Mouse (Mus musculus) neural tube, embryonic 15.5 days (tissue): ENCODE results near the gene Plxnc1. TPM values are rescaled to one million over a fixed set of nuclear protein-coding genes. Genes with fewer than 3 reads are reported as not detected.

Experiments used
- ATAC-seq: fragments of 200-750 bp; cut with Nextera tagmentation; 2 replicates; pipeline ENCODE4 v1.8.0; 2017; ENCODE audit warnings: mild to moderate bottlenecking, moderate TSS enrichment, moderate library complexity; ENCODE audit not compliant: low FRiP score
- H3K27ac ChIP-seq: fragments of 300-500 bp; sonication (generic); replicated peaks from 2 replicates; pipeline ENCODE4 v1.5.1; 2015; ENCODE audit warnings: mild to moderate bottlenecking, inconsistent platforms
- H3K27me3 ChIP-seq: fragments of 300-500 bp; sonication (generic); replicated peaks from 2 replicates; pipeline ENCODE4 v1.6.1; 2015; ENCODE audit warnings: inconsistent platforms
- H3K36me3 ChIP-seq: fragments of 300-500 bp; sonication (generic); 2 replicates; pipeline ENCODE4 v1.6.1; 2015; ENCODE audit warnings: inconsistent platforms
- H3K4me1 ChIP-seq: fragments of 300-500 bp; sonication (generic); 2 replicates; pipeline ENCODE4 v1.6.1; 2015; ENCODE audit warnings: inconsistent platforms
- H3K4me2 ChIP-seq: fragments of 300-500 bp; sonication (generic); 2 replicates; pipeline ENCODE4 v1.6.1; 2015; ENCODE audit warnings: inconsistent platforms, mild to moderate bottlenecking, moderate library complexity
- H3K4me3 ChIP-seq: fragments of 300-500 bp; sonication (generic); replicated peaks from 2 replicates; pipeline ENCODE4 v1.5.1; 2015; ENCODE audit warnings: mild to moderate bottlenecking, inconsistent platforms
- H3K9ac ChIP-seq: fragments of 300-500 bp; sonication (generic); replicated peaks from 2 replicates; pipeline ENCODE4 v1.6.1; 2015; ENCODE audit warnings: mild to moderate bottlenecking, inconsistent platforms
- H3K9me3 ChIP-seq: fragments of 300-500 bp; sonication (generic); replicated peaks from 2 replicates; pipeline ENCODE4 v1.6.1; 2016; ENCODE audit warnings: inconsistent platforms
- WGBS: fragments of 180-500 bp; shearing (Covaris S2); methylation state at CpG from one replicate; pipeline ENCODE4 v1.1.7; 2015; ENCODE audit warnings: mixed read lengths; 5-methylcytosine and 5-hydroxymethylcytosine counted together
- polyA plus RNA-seq: library from polyadenylated mRNA; unstranded; fragments of >200 nt; fragmentation: Nextera tagmentation; extraction: Ambion mirVana; gene quantifications from 2 replicates; pipeline ENCODE4 v1.2.1, GENCODE M21; 2015

Gene Plxnc1
- polyA plus RNA-seq, 1 experiment from 2014 or later: 9.8 TPM

GRCm38 (mm10) chr10:94974345-94975098 lies 29.9 kb upstream of the Plxnc1 start:
- 66% methylated on average over 9 of the region's 9 CpGs for WGBS
- H3K4me2 ChIP-seq: no peak overlapping the region
- peaks cover 5% of the 10 kb centered on the region for H3K4me1 ChIP-seq
- no peaks in the 10 kb centered on the region for H3K27me3 ChIP-seq
- H3K36me3 ChIP-seq: no peaks in the 10 kb centered on the region
- H3K27ac ChIP-seq: no peak overlapping the region
- no peak overlapping the region for H3K9ac ChIP-seq
- no peak overlapping the region for H3K4me3 ChIP-seq
- ATAC-seq: no peak
- H3K9me3 ChIP-seq: no peaks in the 10 kb centered on the region

- Histone ChIP-seq H3K27me3 (no peaks in the 10 kb centered on the region), H3K4me1 (no peaks in the 10 kb centered on the region), H3K36me3 (no peaks in the 10 kb centered on the region), H3K9ac (no peak overlapping the region), H3K27ac (no peak overlapping the region), H3K9me3 (no peaks in the 10 kb centered on the region), H3K4me3 (no peak overlapping the region), H3K4me2 (no peak overlapping the region)
- no peak for ATAC-seq
- 77% methylated on average over 3 of the region's 3 CpGs for WGBS
Measured at GRCm38 (mm10) chr10:94971625-94972161, 27.1 kb upstream of the Plxnc1 start.

GRCm38 (mm10) chr10:94970221-94970620 lies 25.6 kb upstream of the Plxnc1 start:
- no peak overlapping the region for H3K9ac ChIP-seq
- H3K4me2 ChIP-seq: no peak overlapping the region
- H3K36me3 ChIP-seq: no peaks in the 10 kb centered on the region
- WGBS: 81% methylated on average over 6 of the region's 6 CpGs
- no peaks in the 10 kb centered on the region for H3K4me1 ChIP-seq
- no peak overlapping the region for H3K4me3 ChIP-seq
- no peaks in the 10 kb centered on the region for H3K9me3 ChIP-seq
- ATAC-seq: no peak
- H3K27me3 ChIP-seq: no peaks in the 10 kb centered on the region
- no peak overlapping the region for H3K27ac ChIP-seq

- 93% methylated on average over 7 of the region's 7 CpGs for WGBS
- no peak for ATAC-seq
- no peak overlapping the region for H3K27ac ChIP-seq
- no peak overlapping the region for H3K9ac ChIP-seq
- no peaks in the 10 kb centered on the region for H3K4me1 ChIP-seq
- no peak overlapping the region for H3K4me3 ChIP-seq
- H3K4me2 ChIP-seq: no peak overlapping the region
- H3K27me3 ChIP-seq: no peaks in the 10 kb centered on the region
- H3K9me3 ChIP-seq: no peaks in the 10 kb centered on the region
- H3K36me3 ChIP-seq: no peaks in the 10 kb centered on the region
Measured at GRCm38 (mm10) chr10:94967468-94967867, 22.8 kb upstream of the Plxnc1 start.

GRCm38 (mm10) chr10:94966789-94967188 lies 22.2 kb upstream of the Plxnc1 start:
- no peak overlapping the region for H3K27ac ChIP-seq
- no peak overlapping the region for H3K4me2 ChIP-seq
- H3K36me3 ChIP-seq: no peaks in the 10 kb centered on the region
- no peak overlapping the region for H3K4me3 ChIP-seq
- H3K4me1 ChIP-seq: no peaks in the 10 kb centered on the region
- no peaks in the 10 kb centered on the region for H3K9me3 ChIP-seq
- 93% methylated on average over 7 of the region's 7 CpGs for WGBS
- no peaks in the 10 kb centered on the region for H3K27me3 ChIP-seq
- ATAC-seq: no peak
- H3K9ac ChIP-seq: no peak overlapping the region

- Histone ChIP-seq H3K27ac (no peak overlapping the region), H3K9me3 (no peaks in the 10 kb centered on the region), H3K4me1 (no peaks in the 10 kb centered on the region), H3K9ac (no peak overlapping the region), H3K4me3 (no peak overlapping the region), H3K27me3 (no peaks in the 10 kb centered on the region), H3K4me2 (no peak overlapping the region), H3K36me3 (no peaks in the 10 kb centered on the region)
- 96% methylated on average over 3 of the region's 3 CpGs for WGBS
- no peak for ATAC-seq
Measured at GRCm38 (mm10) chr10:94965093-94965492, 20.5 kb upstream of the Plxnc1 start.

- Histone ChIP-seq H3K4me1 (no peaks in the 10 kb centered on the region), H3K27ac (no peak overlapping the region), H3K9ac (no peak overlapping the region), H3K27me3 (no peaks in the 10 kb centered on the region), H3K4me3 (no peak overlapping the region), H3K9me3 (no peaks in the 10 kb centered on the region), H3K4me2 (no peak overlapping the region), H3K36me3 (no peaks in the 10 kb centered on the region)
- no peak for ATAC-seq
- WGBS: 77% methylated on average over 10 of the region's 10 CpGs
Measured at GRCm38 (mm10) chr10:94962005-94962404, 17.4 kb upstream of the Plxnc1 start.

- Histone ChIP-seq H3K36me3 (no peaks in the 10 kb centered on the region), H3K27ac (no peak overlapping the region), H3K9ac (no peak overlapping the region), H3K4me1 (no peaks in the 10 kb centered on the region), H3K27me3 (no peaks in the 10 kb centered on the region), H3K9me3 (no peaks in the 10 kb centered on the region), H3K4me2 (no peak overlapping the region), H3K4me3 (no peak overlapping the region)
- no peak for ATAC-seq
- 78% methylated on average over 11 of the region's 11 CpGs for WGBS
Measured at GRCm38 (mm10) chr10:94961283-94961682, 16.6 kb upstream of the Plxnc1 start.

- Histone ChIP-seq H3K36me3 (no peaks in the 10 kb centered on the region), H3K9ac (no peak overlapping the region), H3K4me1 (no peaks in the 10 kb centered on the region), H3K4me2 (no peak overlapping the region), H3K27me3 (no peaks in the 10 kb centered on the region), H3K27ac (no peak overlapping the region), H3K4me3 (no peak overlapping the region), H3K9me3 (no peaks in the 10 kb centered on the region)
- 10% methylated on average over 7 of the region's 7 CpGs for WGBS
- ATAC-seq: no peak
Measured at GRCm38 (mm10) chr10:94958311-94958710, 13.7 kb upstream of the Plxnc1 start.

- no peak overlapping the region for H3K27ac ChIP-seq
- no peaks in the 10 kb centered on the region for H3K9me3 ChIP-seq
- ATAC-seq: no peak
- H3K4me1 ChIP-seq: no peaks in the 10 kb centered on the region
- no peaks in the 10 kb centered on the region for H3K36me3 ChIP-seq
- WGBS: 88% methylated on average over 7 of the region's 7 CpGs
- no peak overlapping the region for H3K9ac ChIP-seq
- no peaks in the 10 kb centered on the region for H3K27me3 ChIP-seq
- H3K4me2 ChIP-seq: no peak overlapping the region
- H3K4me3 ChIP-seq: no peak overlapping the region
Measured at GRCm38 (mm10) chr10:94957705-94958104, 13.1 kb upstream of the Plxnc1 start.

- no peak overlapping the region for H3K4me3 ChIP-seq
- no peak overlapping the region for H3K27ac ChIP-seq
- no peaks in the 10 kb centered on the region for H3K36me3 ChIP-seq
- H3K4me2 ChIP-seq: no peak overlapping the region
- H3K27me3 ChIP-seq: no peaks in the 10 kb centered on the region
- no peak overlapping the region for H3K9ac ChIP-seq
- no peaks in the 10 kb centered on the region for H3K9me3 ChIP-seq
- H3K4me1 ChIP-seq: peaks cover 23% of the 10 kb centered on the region
- ATAC-seq: no peak
- 76% methylated on average over 10 of the region's 10 CpGs for WGBS
Measured at GRCm38 (mm10) chr10:94947915-94948675, 3.5 kb upstream of the Plxnc1 start.

- H3K4me1 ChIP-seq: peaks cover 30% of the 10 kb centered on the region
- no peaks in the 10 kb centered on the region for H3K27me3 ChIP-seq
- no peaks in the 10 kb centered on the region for H3K36me3 ChIP-seq
- 76% methylated on average over 7 of the region's 7 CpGs for WGBS
- H3K4me3 ChIP-seq: no peak overlapping the region
- H3K9me3 ChIP-seq: no peaks in the 10 kb centered on the region
- no peak overlapping the region for H3K9ac ChIP-seq
- no peak for ATAC-seq
- H3K27ac ChIP-seq: no peak overlapping the region
- H3K4me2 ChIP-seq: no peak overlapping the region
Measured at GRCm38 (mm10) chr10:94947386-94947785, 2.8 kb upstream of the Plxnc1 start.
